Mouse (Mus musculus) hindbrain, embryonic 15.5 days (tissue): ENCODE measurements around the gene Dbndd1. TPM values are rescaled to one million over a fixed set of nuclear protein-coding genes. Genes with fewer than 3 reads are reported as not detected.
A peak's percentile ranks its signal among the peaks of the same experiment; 100 is the strongest.
"Not testable (repeated sequence)": the region's sequence is repeated elsewhere in the genome, so short reads cannot be mapped to it uniquely, and the experiment has no call there.

Experiments used
- ATAC-seq: fragments of 200-750 bp; cut with Nextera tagmentation; 2 replicates; pipeline ENCODE4 v1.8.0; 2017; ENCODE audit warnings: low read depth, moderate number of reproducible peaks, moderate TSS enrichment; ENCODE audit not compliant: low FRiP score
- H3K27ac ChIP-seq: fragments of 300-500 bp; sonication (generic); replicated peaks from 2 replicates; pipeline ENCODE4 v1.5.1; 2015; ENCODE audit warnings: mild to moderate bottlenecking, inconsistent platforms
- H3K27me3 ChIP-seq: fragments of 300-500 bp; sonication (generic); 2 replicates; pipeline ENCODE4 v1.6.1; 2015; ENCODE audit warnings: control low read depth, inconsistent platforms
- H3K36me3 ChIP-seq: fragments of 300-500 bp; sonication (generic); 2 replicates; pipeline ENCODE4 v1.6.1; 2015; ENCODE audit warnings: control low read depth, inconsistent platforms
- H3K4me1 ChIP-seq: fragments of 300-500 bp; sonication (generic); replicated peaks from 2 replicates; pipeline ENCODE4 v1.6.1; 2015; ENCODE audit warnings: control low read depth, inconsistent platforms
- H3K4me2 ChIP-seq: fragments of 300-500 bp; sonication (generic); 2 replicates; pipeline ENCODE4 v1.6.1; 2015; ENCODE audit warnings: moderate library complexity, mild to moderate bottlenecking, inconsistent platforms
- H3K4me3 ChIP-seq: fragments of 300-500 bp; sonication (generic); 2 replicates; pipeline ENCODE4 v1.5.1; 2015; ENCODE audit warnings: mild to moderate bottlenecking, inconsistent platforms
- H3K9ac ChIP-seq: fragments of 300-500 bp; sonication (generic); 2 replicates; pipeline ENCODE4 v1.6.1; 2015; ENCODE audit warnings: inconsistent platforms
- H3K9me3 ChIP-seq: fragments of 300-500 bp; sonication (generic); 2 replicates; pipeline ENCODE4 v1.6.1; 2016; ENCODE audit warnings: control low read depth, inconsistent platforms
- WGBS: fragments of 180-500 bp; shearing (Covaris S2); methylation state at CpG from one replicate; pipeline ENCODE4 v1.1.7; 2015; 5-methylcytosine and 5-hydroxymethylcytosine counted together
- polyA plus RNA-seq: library from polyadenylated mRNA; unstranded; fragments of >200 nt; fragmentation: Nextera tagmentation; extraction: Ambion mirVana; gene quantifications from 2 replicates; pipeline ENCODE4 v1.2.1, GENCODE M21; 2015

The Dbndd1 gene
- 80.1 and 90.3 TPM in 2 replicates for polyA plus RNA-seq

- Histone ChIP-seq H3K4me2 (peak within 1 kb of the TSS; percentile 88), H3K9ac (peak within 1 kb of the TSS; percentile 95), H3K9me3 (no peaks in the 10 kb centered on the region), H3K4me3 (peak within 1 kb of the TSS; percentile 56), H3K27ac (peak within 1 kb of the TSS; percentile 90), H3K27me3 (no peaks in the 10 kb centered on the region), H3K4me1 (peaks cover 44% of the 10 kb centered on the region), H3K36me3 (peaks cover 3% of the 10 kb centered on the region; the same call in 1 of the 2 replicates)
- peak; percentile 67 for ATAC-seq
- WGBS: under 1% methylated on average over 42 of the region's 63 CpGs
These were observed at the start of gene Dbndd1 for GRCm38 (mm10) chr8:123514781-123515539. Gene Dbndd1, minus strand, starts transcription at chr8:123515463.

- WGBS: no CpG with 5 or more reads among the region's 45 CpGs
- H3K9ac ChIP-seq, H3K27ac ChIP-seq, H3K4me1 ChIP-seq, ATAC-seq, H3K36me3 ChIP-seq, H3K9me3 ChIP-seq, H3K4me2 ChIP-seq, H3K4me3 ChIP-seq, H3K27me3 ChIP-seq: not testable (repeated sequence)
These were observed 49.0 kb upstream of the Dbndd1 start for GRCm38 (mm10) chr8:123564221-123564620.

GRCm38 (mm10) chr8:123537641-123538040, 22.4 kb upstream of the Dbndd1 start:
- not testable (repeated sequence) for H3K9ac ChIP-seq, H3K27ac ChIP-seq, H3K27me3 ChIP-seq, H3K4me2 ChIP-seq, H3K4me1 ChIP-seq, ATAC-seq, H3K4me3 ChIP-seq, H3K9me3 ChIP-seq
- WGBS: 69% methylated on average over 5 of the region's 14 CpGs
- peaks cover 40% of the 10 kb centered on the region for H3K36me3 ChIP-seq

GRCm38 (mm10) chr8:123536990-123537380, 21.7 kb upstream of the Dbndd1 start:
- WGBS: 27% methylated on average over 8 of the region's 10 CpGs
- H3K4me3 ChIP-seq: no peak overlapping the region
- H3K27ac ChIP-seq: no peak overlapping the region
- H3K4me1 ChIP-seq: no peaks in the 10 kb centered on the region
- no peak overlapping the region for H3K9ac ChIP-seq
- peaks cover 8% of the 10 kb centered on the region; the same call in 1 of the 2 replicates for H3K27me3 ChIP-seq
- peaks cover 46% of the 10 kb centered on the region for H3K36me3 ChIP-seq
- no peaks in the 10 kb centered on the region for H3K9me3 ChIP-seq
- no peak overlapping the region for H3K4me2 ChIP-seq
- ATAC-seq: 0 out of 2 replicates have a peak, but pooled peaks have one; percentile 30

GRCm38 (mm10) chr8:123536242-123536989, 21.2 kb upstream of the Dbndd1 start:
- Histone ChIP-seq H3K9me3 (no peaks in the 10 kb centered on the region), H3K9ac (no peak overlapping the region), H3K4me1 (no peaks in the 10 kb centered on the region), H3K4me3 (no peak overlapping the region), H3K36me3 (peaks cover 52% of the 10 kb centered on the region), H3K27me3 (peaks cover 8% of the 10 kb centered on the region; the same call in 1 of the 2 replicates), H3K4me2 (no peak overlapping the region), H3K27ac (no peak overlapping the region)
- WGBS: 85% methylated on average over 9 of the region's 9 CpGs
- ATAC-seq: 0 out of 2 replicates have a peak, but pooled peaks have one; percentile 19

- H3K27ac ChIP-seq: no peak overlapping the region
- no peak for ATAC-seq
- no peak overlapping the region for H3K4me3 ChIP-seq
- H3K4me1 ChIP-seq: no peaks in the 10 kb centered on the region
- 91% methylated on average over 25 of the region's 25 CpGs for WGBS
- no peak overlapping the region for H3K9ac ChIP-seq
- no peaks in the 10 kb centered on the region for H3K27me3 ChIP-seq
- peaks cover 93% of the 10 kb centered on the region for H3K36me3 ChIP-seq
- H3K4me2 ChIP-seq: no peak overlapping the region
- H3K9me3 ChIP-seq: no peaks in the 10 kb centered on the region
These were observed 12.6 kb upstream of the Dbndd1 start for GRCm38 (mm10) chr8:123527720-123528489.

GRCm38 (mm10) chr8:123520048-123520447, 4.8 kb upstream of the Dbndd1 start:
- not testable (repeated sequence) for H3K9me3 ChIP-seq, H3K27me3 ChIP-seq, ATAC-seq, H3K27ac ChIP-seq, H3K4me3 ChIP-seq, H3K9ac ChIP-seq
- WGBS: 81% methylated on average over 1 of the region's 1 CpGs
- peaks cover 28% of the 10 kb centered on the region for H3K4me1 ChIP-seq
- peak overlapping the region; percentile 77; the same call in 1 of the 2 replicates for H3K4me2 ChIP-seq
- peaks cover 36% of the 10 kb centered on the region for H3K36me3 ChIP-seq

GRCm38 (mm10) chr8:123518667-123519066, 3.4 kb upstream of the Dbndd1 start, which contains the start of gene Gas8:
Gene Gas8, plus strand, starts transcription at chr8:123518834.
- H3K27me3 ChIP-seq: no peaks in the 10 kb centered on the region
- H3K4me3 ChIP-seq: peak within 1 kb of the TSS; percentile 62
- H3K36me3 ChIP-seq: peaks cover 22% of the 10 kb centered on the region
- H3K9me3 ChIP-seq: no peaks in the 10 kb centered on the region
- peak within 1 kb of the TSS; percentile 66 for H3K9ac ChIP-seq
- peak; percentile 89 for ATAC-seq
- 0% methylated on average over 20 of the region's 20 CpGs for whole genome bisulfite sequencing
- peaks cover 36% of the 10 kb centered on the region for H3K4me1 ChIP-seq
- H3K27ac ChIP-seq: peak within 1 kb of the TSS; percentile 74
- H3K4me2 ChIP-seq: peak within 1 kb of the TSS; percentile 77

- Histone ChIP-seq H3K4me1 (peaks cover 41% of the 10 kb centered on the region), H3K36me3 (peaks cover 17% of the 10 kb centered on the region), H3K4me3 (peak overlapping the region; percentile 62), H3K27ac (peak overlapping the region; percentile 27; the same call in 1 of the 2 replicates), H3K9ac (0 out of 2 replicates have a peak overlapping the region, but pooled peaks have one; percentile 23), H3K4me2 (peak overlapping the region; percentile 77), H3K9me3 (no peaks in the 10 kb centered on the region), H3K27me3 (no peaks in the 10 kb centered on the region)
- 36% methylated on average over 10 of the region's 10 CpGs for WGBS
- ATAC-seq: no peak
These were observed 2.9 kb upstream of the Dbndd1 start for GRCm38 (mm10) chr8:123518172-123518571.

GRCm38 (mm10) chr8:123516596-123516995, 1.3 kb upstream of the Dbndd1 start:
- Histone ChIP-seq H3K9ac (no peak overlapping the region), H3K4me3 (no peak overlapping the region), H3K9me3 (no peaks in the 10 kb centered on the region), H3K4me2 (no peak overlapping the region), H3K36me3 (peaks cover 9% of the 10 kb centered on the region; the same call in 1 of the 2 replicates), H3K27ac (no peak overlapping the region), H3K4me1 (peaks cover 47% of the 10 kb centered on the region), H3K27me3 (no peaks in the 10 kb centered on the region)
- no peak for ATAC-seq
- 18% methylated on average over 2 of the region's 2 CpGs for WGBS

GRCm38 (mm10) chr8:123515540-123515897, 256 bp upstream of the Dbndd1 start:
- WGBS: 0% methylated on average over 11 of the region's 11 CpGs
- Histone ChIP-seq H3K36me3 (peaks cover 5% of the 10 kb centered on the region; the same call in 1 of the 2 replicates), H3K4me2 (peak overlapping the region; percentile 88), H3K9me3 (no peaks in the 10 kb centered on the region), H3K27me3 (no peaks in the 10 kb centered on the region), H3K27ac (peak overlapping the region; percentile 90), H3K4me1 (peaks cover 47% of the 10 kb centered on the region), H3K9ac (peak overlapping the region; percentile 11; the same call in 1 of the 2 replicates), H3K4me3 (peak overlapping the region; percentile 56)
- no peak for ATAC-seq
